ENCODE assay signal across 8 mouse cellular contexts in the genomic region with DNA sequence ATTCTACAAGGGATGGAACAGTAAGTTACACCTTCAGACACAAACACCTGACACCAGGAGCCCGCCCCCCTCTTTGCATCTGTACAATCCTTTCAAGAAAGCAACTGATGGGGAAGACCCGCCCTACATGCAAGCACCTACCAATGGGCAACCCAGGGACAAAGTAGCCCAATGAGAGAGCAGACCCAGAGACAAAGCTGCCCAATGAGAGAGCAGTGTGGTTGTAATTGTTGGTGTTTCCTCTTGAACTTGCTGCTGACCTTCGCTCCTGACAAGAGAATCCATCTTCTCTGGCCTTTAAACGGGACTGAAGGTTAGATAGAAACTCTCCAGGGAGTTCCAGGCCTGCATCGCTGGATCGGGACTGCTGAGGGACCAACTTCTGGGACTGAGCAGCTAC.
DNase-seq lines count a peak whose midpoint lies in the region; ATAC-seq and TF ChIP-seq lines count a peak whose summit lies in the region.

No protein-coding gene starts in this region.

- no peaks in the 10 kb centered on the region for H3K9me3 ChIP-seq in heart, postnatal 0 days (replicated peaks; ENCODE audit: control insufficient read depth, low read length)
- H3K9me3 ChIP-seq in embryonic facial prominence, embryonic 10.5 days = no peaks in the 10 kb centered on the region
- no peaks in the 10 kb centered on the region for H3K9me3 ChIP-seq in midbrain, postnatal 0 days (ENCODE audit: low read length)

- peak; percentile 50; the same call in 1 of the 2 replicates for ATAC-seq in heart, postnatal 0 days (ENCODE audit: insufficient read depth, low read depth)
- peak; percentile 31; the same call in 1 of the 2 replicates for ATAC-seq in midbrain, postnatal 0 days (ENCODE audit: low FRiP score)
- ATAC-seq in erythroid progenitor cell, adult 5-6 weeks (replicated peaks; ENCODE audit: low FRiP score, poor library complexity, severe bottlenecking) = no peak
- ATAC-seq in inflammation-experienced regulatory T-cells, adult 6 months = no peak

- no peak for TF ChIP-seq CTCF in heart, postnatal 0 days (IDR thresholded peaks at IDR 0.05; ENCODE audit: low read depth)
- no peak for TF ChIP-seq CTCF in midbrain, postnatal 0 days (IDR thresholded peaks at IDR 0.05)

- H3K9ac ChIP-seq in heart, postnatal 0 days (replicated peaks; ENCODE audit: low read depth, low read length) = no peak overlapping the region
- no peak overlapping the region for H3K9ac ChIP-seq in midbrain, postnatal 0 days (replicated peaks; ENCODE audit: low read length, poor library complexity, severe bottlenecking)

- no peak for DNase-seq in heart, postnatal 0 days (ENCODE audit: low spot score)
- DNase-seq in heart, adult 11 months = no peak
- peak; percentile 43 for DNase-seq in embryonic facial prominence, embryonic 10.5 days (ENCODE audit: low spot score)
- peak; percentile 44 for DNase-seq in kidney, adult 9 months
- no peak for DNase-seq in midbrain, postnatal 0 days (ENCODE audit: low spot score)
- no peak for DNase-seq in cerebellum, postnatal 14 days

- no peaks in the 10 kb centered on the region for H3K36me3 ChIP-seq in heart, postnatal 0 days (replicated peaks; ENCODE audit: control insufficient read depth, insufficient read depth, low read length)
- H3K36me3 ChIP-seq in embryonic facial prominence, embryonic 10.5 days (replicated peaks) = no peaks in the 10 kb centered on the region
- no peaks in the 10 kb centered on the region for H3K36me3 ChIP-seq in midbrain, postnatal 0 days (ENCODE audit: insufficient read depth, low read length)

- 42% methylated on average over 6 of the region's 6 CpGs for WGBS in heart, postnatal 0 days
- WGBS in embryonic facial prominence, embryonic 10.5 days = 36% methylated on average over 6 of the region's 6 CpGs
- WGBS in midbrain, postnatal 0 days = 46% methylated on average over 6 of the region's 6 CpGs

- H3K27ac ChIP-seq in heart, postnatal 0 days (ENCODE audit: low read depth) = no peak overlapping the region
- no peak overlapping the region for H3K27ac ChIP-seq in embryonic facial prominence, embryonic 10.5 days (replicated peaks)
- no peak overlapping the region for H3K27ac ChIP-seq in midbrain, postnatal 0 days (ENCODE audit: low read depth, low read length)

- H3K27me3 ChIP-seq in heart, postnatal 0 days (ENCODE audit: control insufficient read depth, insufficient read depth, low read length) = no peaks in the 10 kb centered on the region
- peaks cover 10% of the 10 kb centered on the region; the same call in 1 of the 2 replicates for H3K27me3 ChIP-seq in embryonic facial prominence, embryonic 10.5 days (replicated peaks; ENCODE audit: low read depth, poor library complexity, severe bottlenecking)
- H3K27me3 ChIP-seq in midbrain, postnatal 0 days (ENCODE audit: insufficient read depth, low read length) = no peaks in the 10 kb centered on the region

- H3K4me3 ChIP-seq in heart, postnatal 0 days (ENCODE audit: low read depth, low read length) = no peak overlapping the region
- H3K4me3 ChIP-seq in embryonic facial prominence, embryonic 10.5 days = peak overlapping the region; percentile 19
- no peak overlapping the region for H3K4me3 ChIP-seq in midbrain, postnatal 0 days (ENCODE audit: low read depth, low read length)

- H3K4me2 ChIP-seq in heart, postnatal 0 days (ENCODE audit: low read depth, low read length) = no peak overlapping the region
- no peak overlapping the region for H3K4me2 ChIP-seq in midbrain, postnatal 0 days (ENCODE audit: low read depth, low read length, poor library complexity, severe bottlenecking)

- TF ChIP-seq EP300 in heart, postnatal 0 days (IDR thresholded peaks at IDR 0.05; ENCODE audit: low read depth) = no peak

- no peaks in the 10 kb centered on the region for H3K4me1 ChIP-seq in heart, postnatal 0 days (ENCODE audit: control insufficient read depth, insufficient read depth)
- H3K4me1 ChIP-seq in embryonic facial prominence, embryonic 10.5 days = 0 out of 2 replicates have a peak, but pooled peaks cover 11% of the 10 kb centered on the region
- H3K4me1 ChIP-seq in midbrain, postnatal 0 days (ENCODE audit: insufficient read depth, low read length) = no peaks in the 10 kb centered on the region

Comparison
In these comparisons a context has a peak if more than half of its experiments do, and no peak if none do; other contexts are left out.
1. ATAC-seq: peak in heart, postnatal 0 days (single experiment) and midbrain, postnatal 0 days (single experiment); none in erythroid progenitor cell, adult 5-6 weeks (single experiment) and inflammation-experienced regulatory T-cells, adult 6 months (single experiment).
2. DNase-seq: peak in embryonic facial prominence, embryonic 10.5 days (single experiment) and kidney, adult 9 months (single experiment); none in heart, postnatal 0 days (single experiment), heart, adult 11 months (single experiment), midbrain, postnatal 0 days (single experiment) and cerebellum, postnatal 14 days (0 of 2).